Mouse (Mus musculus) gastrocnemius, postnatal 4 days (tissue): ENCODE measurements around the gene Thra. TPM values are rescaled to one million over a fixed set of nuclear protein-coding genes. Genes with fewer than 3 reads are reported as not detected.

Experiments used
- DNase-seq, 2 experiments: peaks; one replicate each; pipeline ENCODE4 v3.0.0; 2021 to 2022; ENCODE audit warnings: low spot score in 2 of 2, mixed read lengths in 2 of 2
- long read RNA-seq, 2 experiments: library from polyadenylated mRNA; stranded (forward); transcript quantifications; one replicate each; pipeline ENCODE4 v2.0.0; 2021
- total RNA-seq, 2 experiments: library from RNA; stranded (reverse); gene quantifications; 2 replicates each; pipeline ENCODE4 v1.2.3; 2021

Gene Thra
- total RNA-seq: 100 to 1,000 TPM; 225 TPM
- long read RNA-seq, experiment 1, transcript Thra-201 (10 exons, 2,452 nt): major isoform, 21 of 91 reads
- long read RNA-seq, experiment 1, partial matches to known transcripts: 26 of 91 reads
- long read RNA-seq, experiment 1, other reads (novel, unspliced or antisense): 42 of 91 reads
- long read RNA-seq, experiment 2, transcript Thra-201 (10 exons, 2,452 nt): major isoform, 23 of 78 reads
- long read RNA-seq, experiment 2, partial matches to known transcripts: 21 of 78 reads
- long read RNA-seq, experiment 2, other reads (novel, unspliced or antisense): 31 of 78 reads

DNA sequence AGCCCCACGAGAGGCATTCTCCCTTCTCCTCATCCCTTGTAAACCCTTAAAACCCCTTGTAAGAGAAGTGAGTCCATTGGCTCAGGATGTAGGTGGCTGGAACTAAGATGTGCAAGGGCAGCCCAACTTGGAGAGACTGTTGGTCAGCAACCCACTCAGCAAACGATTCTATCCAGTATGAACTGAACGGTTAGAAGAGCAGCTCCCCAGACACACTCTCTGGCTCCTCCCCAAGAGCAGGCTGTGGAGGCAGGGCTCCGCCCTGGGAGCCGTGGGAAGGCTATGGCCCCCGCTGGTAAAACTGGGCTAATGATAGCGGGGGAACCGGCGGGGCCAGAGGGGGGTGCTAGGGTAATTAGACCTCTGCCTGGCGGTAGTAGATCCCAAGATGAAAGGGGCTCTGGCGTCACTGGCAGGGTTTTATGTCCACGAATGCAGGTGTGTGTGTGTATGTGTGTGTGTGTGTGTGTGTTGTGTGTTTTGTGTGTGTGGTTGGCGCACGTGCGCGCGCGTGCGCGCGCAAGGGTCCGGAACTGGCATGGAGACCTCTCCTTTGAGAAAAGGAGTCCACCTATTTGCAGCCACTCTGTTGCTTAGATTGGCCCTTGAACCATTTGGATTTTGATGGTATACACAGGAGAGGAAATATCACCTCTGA, at the start of gene Thra:
Gene Thra, plus strand, starts transcription at position 246 of the 658 bp plus-strand sequence.
- DNase-seq: peak in 1 of 2 experiments; percentile 81

DNA sequence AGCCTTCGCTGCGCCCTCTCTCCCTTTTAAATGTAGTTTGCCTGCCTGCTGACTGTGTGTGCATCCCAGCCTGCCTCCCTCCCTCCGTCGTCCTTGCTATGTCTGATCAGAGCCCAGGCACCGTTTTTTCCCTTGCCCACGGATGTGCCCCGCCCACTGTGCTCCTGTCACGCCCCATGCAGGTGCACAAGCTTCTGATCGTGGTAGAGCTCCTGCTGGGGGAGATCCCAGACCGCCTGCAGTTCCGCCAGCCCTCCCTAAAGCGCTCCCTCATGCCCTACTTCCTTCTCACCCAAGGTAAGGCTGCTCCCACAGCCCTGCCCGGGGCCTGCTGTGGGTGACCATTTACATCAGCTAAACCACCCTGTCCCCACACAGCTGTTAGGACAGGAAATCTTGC, 47.2 kb upstream of the Thra start:
- DNase-seq: no peak

DNA sequence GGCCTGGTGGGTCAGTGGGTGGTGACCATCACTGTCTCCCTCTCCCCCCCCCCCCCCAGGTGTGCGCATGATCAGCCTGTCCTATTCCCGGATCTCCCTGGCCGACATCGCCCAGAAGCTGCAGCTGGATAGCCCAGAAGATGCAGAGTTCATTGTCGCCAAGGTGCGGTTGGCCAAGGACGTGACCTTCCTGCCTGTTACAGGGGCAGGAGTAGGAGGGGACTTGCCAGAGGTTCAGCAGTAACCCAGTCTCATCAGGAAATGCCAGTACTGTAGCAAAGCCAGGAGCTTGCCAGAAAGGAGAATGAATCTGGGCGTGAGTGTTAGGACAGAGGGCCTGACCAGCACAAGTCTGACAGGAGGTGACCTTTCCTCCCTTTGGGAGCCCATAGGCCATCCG, 46.7 kb upstream of the Thra start:
- no peak for DNase-seq

DNA sequence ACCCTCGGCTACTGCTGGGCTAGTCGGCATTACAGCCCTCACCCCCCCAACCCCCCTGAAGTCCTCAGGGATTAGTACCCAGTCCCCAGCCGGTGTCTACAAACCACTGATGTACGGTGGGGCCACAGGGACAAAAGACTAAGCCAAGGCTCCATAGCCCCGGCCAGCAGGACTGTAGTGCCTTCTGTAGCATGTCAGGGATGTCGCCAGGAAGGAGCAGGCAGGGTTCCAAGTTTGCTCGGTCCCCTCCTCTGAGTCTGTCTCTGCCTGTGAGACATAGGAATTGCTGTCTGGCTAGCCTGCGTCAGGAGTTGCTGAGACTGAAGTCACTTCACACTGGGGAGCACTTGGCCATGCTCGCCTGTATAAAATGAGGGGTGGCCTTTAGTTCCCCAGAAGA, 46.1 kb upstream of the Thra start:
- DNase-seq: no peak

DNA sequence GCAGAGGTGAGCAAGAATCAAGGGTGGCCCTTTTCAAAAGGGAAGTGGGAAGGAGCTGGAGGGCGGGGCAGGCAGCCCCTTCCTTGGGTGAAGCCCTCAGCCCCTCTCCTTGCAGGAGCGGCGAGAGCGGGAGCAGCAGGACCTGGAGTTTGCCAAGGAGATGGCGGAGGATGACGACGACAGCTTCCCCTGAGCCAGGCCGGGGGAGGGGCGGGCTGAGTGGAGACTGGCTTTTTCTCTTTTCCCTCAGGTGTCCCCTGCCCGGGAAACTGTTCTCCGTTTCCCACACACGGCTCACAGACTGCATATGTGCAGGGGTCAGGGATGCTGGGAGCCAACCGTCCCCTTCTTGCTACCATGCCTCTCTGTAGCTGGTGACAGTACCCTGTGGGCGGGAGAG, 45.0 kb upstream of the Thra start:
- peak in 1 of 2 experiments; percentile 11 for DNase-seq

DNA sequence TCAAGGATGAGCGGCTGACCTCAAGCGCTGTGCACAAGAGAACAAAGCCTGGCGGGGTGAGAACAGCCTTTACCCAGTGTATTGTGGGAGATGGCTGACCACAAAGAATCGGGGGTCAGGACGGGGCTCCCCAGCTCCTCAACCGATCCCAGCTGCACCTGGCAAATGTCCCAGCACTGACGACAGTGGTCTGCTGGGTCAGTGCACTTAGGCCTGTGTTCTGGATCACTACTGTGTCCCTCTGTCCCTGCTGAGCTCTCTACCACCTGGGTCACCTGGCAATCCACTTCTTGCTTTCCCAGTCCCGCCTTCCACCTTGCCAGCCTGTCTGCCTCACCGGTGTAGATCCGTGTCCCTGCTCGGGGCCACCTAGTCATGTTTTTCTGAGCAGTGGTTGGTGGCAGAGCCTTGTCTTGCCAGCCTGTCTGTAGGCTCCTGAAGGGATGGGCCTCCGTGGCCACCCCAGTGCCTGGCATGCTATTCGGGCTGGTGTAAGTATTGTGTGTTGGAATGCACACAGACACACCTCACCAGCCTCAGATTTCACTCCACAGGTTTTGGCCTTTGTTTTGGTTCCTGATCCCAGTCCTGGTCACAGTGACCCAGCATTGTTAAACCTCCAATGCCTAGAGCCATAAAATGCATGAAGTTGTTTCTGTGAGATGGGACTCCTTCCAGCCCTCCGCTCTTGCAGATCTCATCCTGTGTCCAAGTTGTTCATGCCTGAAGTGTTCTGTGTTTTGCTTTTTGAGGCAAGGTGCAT, 43.8 kb upstream of the Thra start:
- DNase-seq: peak in 1 of 2 experiments; percentile 13

DNA sequence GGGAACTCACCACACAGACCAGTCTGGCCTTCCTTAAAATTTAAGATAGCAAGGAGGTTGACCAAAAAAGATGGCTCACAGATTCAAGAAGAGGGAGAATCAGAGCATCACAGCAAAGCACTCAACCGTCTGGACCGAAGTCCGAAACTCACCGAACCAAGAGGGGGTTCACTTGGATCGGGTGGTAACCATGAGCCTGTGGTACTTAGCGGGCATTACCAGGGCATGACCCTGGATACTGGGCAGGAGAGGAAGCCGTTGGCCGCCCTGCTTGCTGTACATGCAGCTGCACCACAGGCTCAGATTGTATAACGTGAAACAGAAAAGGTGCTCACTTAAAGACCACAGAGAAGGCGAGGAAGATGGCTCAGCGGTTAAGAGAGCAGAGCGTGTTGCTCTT, 43.2 kb upstream of the Thra start:
- DNase-seq: no peak

DNA sequence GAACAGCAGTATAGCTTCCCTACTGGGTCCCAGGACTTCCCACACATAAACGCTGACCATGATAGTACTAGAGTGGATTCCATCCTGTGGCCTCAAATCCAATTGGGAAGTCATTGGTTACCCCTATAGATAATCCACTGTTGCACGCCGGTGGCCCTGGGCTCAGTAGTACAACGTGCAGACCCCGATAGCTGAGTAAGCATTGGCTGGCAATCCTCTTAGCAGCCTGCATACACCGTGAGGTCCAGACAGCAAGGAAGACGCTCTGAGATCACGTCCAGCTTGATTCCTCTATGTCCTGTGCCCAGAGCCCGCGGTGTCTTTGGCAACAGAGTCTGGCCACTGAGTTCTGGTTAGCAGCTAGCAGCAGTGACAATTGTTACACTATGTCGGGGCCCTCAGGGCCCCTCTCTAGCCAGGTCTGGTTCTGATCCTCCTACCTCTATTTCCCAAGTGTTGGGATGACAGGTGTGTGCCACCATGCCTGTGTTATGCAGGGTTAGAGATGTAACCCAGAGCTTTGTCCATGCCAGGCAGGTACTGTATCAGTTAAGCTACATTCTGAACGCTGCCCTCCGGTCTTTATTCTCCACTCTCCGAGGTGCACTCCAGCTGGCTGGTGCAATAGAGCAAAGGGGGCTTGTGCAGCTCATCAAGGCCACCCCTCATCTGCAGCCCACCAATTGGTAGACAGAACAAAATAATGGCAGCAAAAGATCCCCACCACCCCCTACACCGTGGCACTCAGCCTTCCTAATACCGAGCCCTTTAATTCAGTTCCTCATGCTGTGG, 41.4 kb upstream of the Thra start:
- no peak for DNase-seq

DNA sequence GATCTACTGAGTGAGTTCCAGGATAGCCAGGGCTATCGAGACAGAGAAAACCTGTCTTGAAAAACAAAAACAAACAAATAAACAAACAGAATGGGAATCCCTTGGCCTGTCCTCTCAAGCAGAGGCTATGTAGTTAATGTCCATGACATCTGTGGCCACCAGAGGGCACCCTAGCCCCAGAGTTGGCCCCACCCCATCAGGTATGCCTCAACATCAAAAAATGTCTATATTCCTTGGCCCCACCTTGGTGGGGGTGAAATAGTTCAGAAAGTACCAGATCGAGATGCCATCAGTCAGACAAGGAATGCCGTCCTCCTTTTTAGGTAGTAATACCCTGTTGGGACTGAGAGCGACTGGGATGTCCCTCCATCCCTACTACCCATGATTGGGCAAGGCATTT, 40.5 kb upstream of the Thra start:
- peak; percentile 61 to 74 for DNase-seq

DNA sequence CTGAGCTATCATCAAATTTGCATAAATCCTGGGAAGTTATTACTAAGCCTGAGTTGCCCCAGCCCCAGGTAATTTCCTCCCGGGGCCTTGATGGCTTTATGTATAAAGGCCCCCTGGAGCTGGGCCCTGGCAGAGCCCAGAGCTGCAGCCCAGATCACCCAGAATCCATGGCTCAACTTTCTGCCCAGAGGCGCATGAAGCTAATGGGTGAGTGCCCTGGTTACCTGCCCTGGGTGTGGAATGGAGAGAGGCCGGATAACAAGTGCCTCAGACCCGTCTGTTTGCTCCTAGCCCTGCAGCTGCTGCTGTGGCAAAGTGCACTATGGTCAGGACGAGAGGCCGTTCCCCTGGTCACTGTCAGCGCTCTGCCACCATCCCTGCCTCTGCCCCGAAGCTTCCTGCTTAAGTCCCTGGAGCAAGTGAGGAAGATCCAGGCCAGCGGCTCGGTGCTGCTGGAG, 39.2 kb upstream of the Thra start, which contains the start of gene Csf3:
Gene Csf3, plus strand, starts transcription at position 51 of the 458 bp plus-strand sequence.
- DNase-seq: no peak

DNA sequence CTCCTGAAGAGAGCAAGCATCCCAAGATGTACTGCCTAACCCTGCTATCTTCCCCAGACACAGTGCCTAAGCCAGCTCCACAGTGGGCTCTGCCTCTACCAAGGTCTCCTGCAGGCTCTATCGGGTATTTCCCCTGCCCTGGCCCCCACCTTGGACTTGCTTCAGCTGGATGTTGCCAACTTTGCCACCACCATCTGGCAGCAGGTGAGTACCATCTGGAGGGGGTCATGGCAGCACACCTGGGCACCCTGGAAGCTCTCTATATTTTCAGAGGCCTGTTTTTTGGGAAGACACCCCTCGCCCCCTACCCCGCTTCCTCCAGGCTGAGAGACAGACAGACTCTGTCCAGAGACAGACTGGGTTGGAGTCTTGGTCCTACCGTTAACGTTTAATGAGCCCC, 38.1 kb upstream of the Thra start:
- DNase-seq: no peak

DNA sequence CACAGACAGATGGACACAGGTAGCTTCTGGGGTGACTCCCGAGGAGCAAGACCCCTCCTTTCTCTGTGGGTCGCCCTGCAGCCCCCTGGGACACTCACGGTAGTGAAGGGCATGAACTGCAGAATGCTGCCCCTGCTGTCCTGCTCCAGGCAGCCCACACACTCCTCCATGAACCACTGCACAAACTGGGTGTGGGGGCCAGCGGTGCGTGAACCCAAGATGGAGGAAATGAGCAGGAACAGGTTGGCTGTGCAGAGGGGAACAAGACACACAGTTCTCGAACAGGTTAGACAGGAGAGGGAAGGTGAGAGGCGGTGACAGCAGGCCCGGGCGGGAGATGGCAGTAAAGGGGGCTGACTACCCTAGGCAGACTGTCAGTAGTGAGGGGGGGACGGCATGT, 35.4 kb upstream of the Thra start:
- DNase-seq: no peak

DNA sequence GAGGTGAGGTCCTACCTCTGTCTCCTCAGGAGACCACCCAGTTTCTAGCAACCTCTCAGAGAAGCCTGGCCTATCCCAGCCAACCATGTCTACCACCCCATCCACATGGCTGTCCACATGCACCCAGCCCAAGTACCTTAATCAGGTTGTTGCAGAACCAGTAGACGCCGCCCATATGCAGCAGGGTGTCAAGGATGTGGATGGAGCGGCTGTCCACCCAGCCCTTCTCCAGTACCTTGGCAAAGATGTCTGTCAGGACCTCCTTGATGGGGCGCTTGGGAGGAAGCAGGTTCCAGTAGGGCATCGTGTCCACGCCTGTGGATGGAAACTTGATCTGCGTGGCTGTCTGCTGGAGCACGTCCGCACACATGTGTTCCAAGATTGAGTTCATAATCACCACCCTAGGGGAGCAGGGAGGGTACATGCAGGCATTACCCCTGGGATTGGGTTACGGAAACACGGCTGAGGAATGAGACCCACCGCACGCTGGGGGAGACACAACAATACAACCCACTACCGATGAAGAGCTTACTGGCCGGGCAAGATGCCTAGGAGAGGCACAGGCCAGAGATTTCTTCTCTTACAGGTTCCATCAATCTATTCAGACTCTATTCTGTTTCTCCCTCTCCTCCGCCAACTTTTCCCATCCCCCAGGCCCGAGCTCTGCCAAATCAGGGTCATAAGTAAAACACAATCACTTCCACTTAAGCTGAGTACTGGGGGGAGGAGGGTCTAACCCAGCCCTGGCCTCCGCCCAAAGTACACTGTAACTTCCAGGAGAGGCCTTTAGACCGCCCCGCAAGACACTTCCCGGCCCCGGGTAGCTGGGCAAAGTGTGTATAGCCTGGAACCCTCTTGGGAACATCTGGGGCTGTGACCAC, 32.8 kb upstream of the Thra start:
- peak in 1 of 2 experiments; percentile 60 for DNase-seq

DNA sequence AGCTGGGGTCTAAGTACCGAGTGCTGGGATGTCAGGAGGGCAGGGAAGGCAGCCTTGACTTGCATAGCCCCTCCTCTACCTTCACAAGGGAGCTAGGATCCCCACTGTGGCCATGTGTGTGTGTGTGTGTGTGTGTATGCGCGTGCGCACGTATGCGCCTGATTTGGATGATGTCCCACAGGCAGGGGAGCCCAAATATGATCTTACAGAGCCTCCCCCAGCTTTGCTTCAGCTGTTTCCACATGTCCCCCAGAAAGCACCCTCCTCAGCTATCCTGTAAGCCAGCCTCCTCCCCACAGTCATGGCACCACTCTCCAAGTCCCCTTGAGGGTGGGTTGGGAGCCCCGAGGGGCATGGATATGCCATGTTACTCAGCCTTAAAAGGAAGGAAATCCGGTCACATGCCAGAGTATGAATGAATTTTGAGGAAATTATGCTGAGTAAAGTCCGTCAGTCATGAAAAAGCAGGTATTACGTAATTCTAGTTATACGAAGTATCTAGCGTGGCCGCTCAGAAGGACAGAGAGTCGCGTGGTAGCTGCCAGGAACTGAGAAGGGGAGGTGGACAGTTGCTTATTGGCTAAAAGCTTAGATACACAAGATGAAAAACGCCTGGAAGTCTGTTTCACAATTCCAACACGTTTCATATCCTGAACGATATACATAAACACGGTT, 32.0 kb upstream of the Thra start:
- DNase-seq: no peak

DNA sequence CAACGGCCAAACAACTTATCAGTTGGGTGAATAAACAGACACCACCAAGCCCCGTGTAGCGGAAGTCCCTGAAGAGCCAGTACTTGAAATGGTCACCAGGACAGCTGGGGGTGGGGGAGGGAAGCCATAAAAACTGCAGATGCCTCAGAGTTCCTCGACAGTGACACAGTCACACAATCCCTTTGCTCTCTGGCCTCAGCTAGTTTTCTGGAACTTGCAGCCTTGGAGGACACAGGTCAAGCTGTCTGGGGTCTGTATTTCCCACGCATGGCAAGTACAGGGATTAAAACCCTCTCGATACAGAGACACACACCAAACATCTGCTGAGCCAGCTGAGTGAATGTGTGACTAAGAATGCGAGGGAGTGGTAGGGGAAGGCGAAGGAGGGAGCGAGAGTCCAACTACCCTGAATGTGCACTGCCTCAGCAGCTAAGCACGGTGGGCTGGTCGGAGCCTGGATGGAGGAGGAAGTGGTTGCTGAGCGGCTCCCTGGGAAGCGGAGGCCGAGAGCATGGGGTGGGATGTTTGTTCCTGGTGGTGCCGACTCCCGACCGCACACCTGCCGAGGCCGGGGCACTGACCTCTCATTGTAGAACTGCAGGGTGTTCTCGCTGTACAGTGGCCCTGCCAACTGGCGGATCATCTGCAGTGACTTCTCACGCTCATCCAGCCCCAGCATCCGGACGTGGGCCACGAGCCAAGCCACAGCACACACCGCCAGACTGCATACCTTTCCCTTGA, 31.3 kb upstream of the Thra start:
- peak in 1 of 2 experiments; percentile 55 for DNase-seq

DNA sequence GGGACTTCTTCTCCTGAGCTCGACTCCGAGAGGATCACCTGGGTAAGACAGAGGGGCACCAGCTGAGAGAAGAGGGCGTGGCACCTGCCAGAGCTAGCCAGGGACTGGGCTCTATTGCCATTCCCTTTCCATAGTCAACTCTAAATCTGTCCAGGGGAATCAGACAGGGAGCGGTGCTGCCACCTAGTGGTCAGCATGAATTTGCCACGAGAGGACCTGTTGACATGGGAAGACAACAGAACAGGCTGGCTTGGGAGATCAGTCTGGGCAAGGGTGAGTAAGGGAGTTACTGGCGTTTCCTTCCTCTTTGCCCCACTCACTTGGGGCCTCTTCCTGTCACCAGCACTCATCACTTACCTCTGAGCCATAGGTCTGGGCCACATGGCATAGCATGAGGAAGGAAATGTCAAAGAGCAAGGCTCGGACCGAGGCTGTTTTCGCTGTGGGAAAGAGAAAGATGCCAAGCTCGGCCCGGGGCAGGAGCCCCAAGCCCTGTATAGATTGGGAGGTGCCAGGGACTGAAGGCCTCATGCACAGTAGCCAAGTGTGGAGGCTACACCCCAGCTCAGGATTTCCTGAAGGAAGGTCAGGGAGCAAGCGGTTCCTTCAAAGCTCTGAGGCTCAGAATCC, 29.9 kb upstream of the Thra start:
- DNase-seq: peak; percentile 67 to 85

DNA sequence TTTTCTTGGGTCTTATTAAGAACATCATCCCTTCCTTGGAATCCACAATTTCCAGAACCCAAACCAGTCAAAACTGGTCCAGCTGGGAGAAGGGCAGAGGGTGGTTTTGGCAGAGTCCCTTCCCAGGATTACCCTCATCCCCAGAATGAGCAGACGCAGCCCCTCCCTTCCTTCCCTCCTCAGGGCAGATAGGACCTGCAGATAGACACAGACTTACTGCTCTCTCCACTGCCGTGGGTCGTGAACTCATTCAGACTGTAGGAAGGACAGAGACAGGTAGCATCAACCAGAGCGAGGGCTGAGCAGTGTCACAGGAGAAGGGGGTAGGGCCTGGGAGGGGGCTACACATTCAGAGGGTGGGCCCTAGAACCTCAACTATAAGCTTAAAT, 29.4 kb upstream of the Thra start:
- no peak for DNase-seq

DNA sequence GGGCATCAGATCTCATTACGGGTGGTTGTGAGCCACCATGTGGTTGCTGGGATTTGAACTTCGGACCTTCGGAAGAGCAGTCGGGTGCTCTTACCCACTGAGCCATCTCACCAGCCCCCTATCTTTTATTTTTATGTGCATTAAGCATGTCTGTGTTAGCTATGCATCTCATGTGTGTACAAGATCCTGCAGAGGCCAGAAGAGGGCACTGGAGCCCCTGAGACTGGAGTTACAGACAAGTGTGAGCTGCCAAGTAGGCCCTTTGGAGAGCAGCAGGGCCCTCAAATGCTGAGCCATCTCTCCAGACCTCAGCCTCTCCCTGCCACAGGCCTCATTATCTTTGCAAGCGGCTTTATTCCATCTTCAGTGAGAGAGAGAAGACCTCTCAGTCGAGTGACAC, 28.4 kb upstream of the Thra start:
- peak in 1 of 2 experiments; percentile 9 for DNase-seq
